Mouse (Mus musculus) hindbrain, embryonic 11.5 days (tissue): Measurements from ENCODE around the gene Ces2f. TPM values are rescaled to one million over a fixed set of nuclear protein-coding genes. Genes with fewer than 3 reads are reported as not detected.

ENCODE experiments used
- ATAC-seq: fragments of 200-750 bp; cut with Nextera tagmentation; 2 replicates; pipeline ENCODE4 v1.8.0; 2017; ENCODE audit warnings: mild to moderate bottlenecking, moderate TSS enrichment, moderate library complexity; ENCODE audit not compliant: low FRiP score
- DNase-seq: peaks from one replicate; pipeline ENCODE4 v3.0.0-alpha.2; 2015; ENCODE audit warnings: low spot score
- H3K27ac ChIP-seq: fragments of 300-500 bp; sonication (generic); 2 replicates; pipeline ENCODE4 v1.5.1; 2014; ENCODE audit warnings: mild to moderate bottlenecking, low read depth, low read length
- H3K27me3 ChIP-seq: fragments of 300-500 bp; sonication (generic); 2 replicates; pipeline ENCODE4 v1.6.1; 2014; ENCODE audit warnings: mild to moderate bottlenecking, low read length, moderate library complexity, mixed read lengths; ENCODE audit not compliant: control insufficient read depth, insufficient read depth
- H3K36me3 ChIP-seq: fragments of 300-500 bp; sonication (generic); 2 replicates; pipeline ENCODE4 v1.6.1; 2014; ENCODE audit warnings: mild to moderate bottlenecking, low read length, moderate library complexity, mixed read lengths; ENCODE audit not compliant: control insufficient read depth, insufficient read depth
- H3K4me1 ChIP-seq: fragments of 300-500 bp; sonication (generic); replicated peaks from 2 replicates; pipeline ENCODE4 v1.6.1; 2014; ENCODE audit warnings: low read length, mixed read lengths; ENCODE audit not compliant: control insufficient read depth, insufficient read depth
- H3K4me2 ChIP-seq: fragments of 300-500 bp; sonication (generic); replicated peaks from 2 replicates; pipeline ENCODE4 v1.6.1; 2014; ENCODE audit warnings: mild to moderate bottlenecking, low read depth, low read length
- H3K4me3 ChIP-seq: fragments of 300-500 bp; sonication (generic); 2 replicates; pipeline ENCODE4 v1.5.1; 2014; ENCODE audit warnings: low read depth, low read length
- H3K9ac ChIP-seq: fragments of 300-500 bp; sonication (generic); 2 replicates; pipeline ENCODE4 v1.6.1; 2014; ENCODE audit warnings: low read depth, low read length
- H3K9me3 ChIP-seq: fragments of 300-500 bp; sonication (generic); 2 replicates; pipeline ENCODE4 v1.6.1; 2016; ENCODE audit warnings: low read length; ENCODE audit not compliant: control insufficient read depth
- WGBS: fragments of 180-500 bp; shearing (Covaris S2); extraction: QIAGEN DNeasy Blood & Tissue Kit; methylation state at CpG from one replicate; pipeline ENCODE4 v1.1.7; 2014; 5-methylcytosine and 5-hydroxymethylcytosine counted together
- polyA plus RNA-seq: library from polyadenylated mRNA; unstranded; fragments of >200 nt; fragmentation: Nextera tagmentation; extraction: Ambion mirVana; gene quantifications from 2 replicates; pipeline ENCODE4 v1.2.1, GENCODE M21; 2014

Gene Ces2f
- polyA plus RNA-seq, 1 experiment from 2014 or later: not detected

GRCm38 (mm10) chr8:104961537-104961961 is 14.4 kb downstream of the Ces2f start, which contains the start of gene Ces2g:
Gene Ces2g, plus strand, starts transcription at chr8:104961718.
- H3K36me3 ChIP-seq: no peaks in the 10 kb centered on the region
- DNase-seq (no peak), ATAC-seq (no peak)
- H3K27ac ChIP-seq: no peak within 1 kb of the TSS
- H3K4me1 ChIP-seq: no peaks in the 10 kb centered on the region
- H3K27me3 ChIP-seq: no peaks in the 10 kb centered on the region
- H3K4me3 ChIP-seq: no peak within 1 kb of the TSS
- H3K9me3 ChIP-seq: no peaks in the 10 kb centered on the region
- 73% methylated on average over 5 of the region's 5 CpGs for WGBS
- no peak within 1 kb of the TSS for H3K4me2 ChIP-seq
- H3K9ac ChIP-seq: no peak within 1 kb of the TSS

- H3K4me3 ChIP-seq: no peak overlapping the region
- no peak for ATAC-seq
- no peak for DNase-seq
- no peaks in the 10 kb centered on the region for H3K4me1 ChIP-seq
- no peak overlapping the region for H3K4me2 ChIP-seq
- H3K27ac ChIP-seq: no peak overlapping the region
- no peaks in the 10 kb centered on the region for H3K36me3 ChIP-seq
- H3K9ac ChIP-seq: no peak overlapping the region
- WGBS: 77% methylated on average over 8 of the region's 8 CpGs
- H3K27me3 ChIP-seq: no peaks in the 10 kb centered on the region
- no peaks in the 10 kb centered on the region for H3K9me3 ChIP-seq
Observed at GRCm38 (mm10) chr8:104962229-104962901, 15.2 kb downstream of the Ces2f start.

GRCm38 (mm10) chr8:104963375-104963894 is 16.3 kb downstream of the Ces2f start:
- Histone ChIP-seq H3K9ac (no peak overlapping the region), H3K27ac (no peak overlapping the region), H3K36me3 (no peaks in the 10 kb centered on the region), H3K4me3 (no peak overlapping the region), H3K27me3 (no peaks in the 10 kb centered on the region), H3K4me2 (no peak overlapping the region), H3K4me1 (no peaks in the 10 kb centered on the region), H3K9me3 (no peaks in the 10 kb centered on the region)
- no peak for DNase-seq
- 91% methylated on average over 4 of the region's 4 CpGs for WGBS
- no peak for ATAC-seq

- no peak overlapping the region for H3K9ac ChIP-seq
- ATAC-seq: no peak
- 91% methylated on average over 5 of the region's 5 CpGs for WGBS
Observed at GRCm38 (mm10) chr8:104984126-104984525, 37.0 kb downstream of the Ces2f start.

GRCm38 (mm10) chr8:104984942-104985341 is 37.8 kb downstream of the Ces2f start:
- DNase-seq: no peak
- Histone ChIP-seq H3K4me1 (no peaks in the 10 kb centered on the region), H3K9me3 (no peaks in the 10 kb centered on the region), H3K27ac (no peak overlapping the region), H3K4me3 (no peak overlapping the region), H3K36me3 (no peaks in the 10 kb centered on the region), H3K27me3 (no peaks in the 10 kb centered on the region), H3K9ac (no peak overlapping the region), H3K4me2 (no peak overlapping the region)
- 91% methylated on average over 2 of the region's 2 CpGs for WGBS
- no peak for ATAC-seq

More at GRCm38 (mm10) chr8:104984126-104984525, 37.0 kb downstream of the Ces2f start:
- no peak for DNase-seq
- H3K4me1 ChIP-seq: no peaks in the 10 kb centered on the region
- H3K4me3 ChIP-seq: no peak overlapping the region
- no peaks in the 10 kb centered on the region for H3K36me3 ChIP-seq
- no peak overlapping the region for H3K4me2 ChIP-seq
- no peak overlapping the region for H3K27ac ChIP-seq
- H3K9me3 ChIP-seq: no peaks in the 10 kb centered on the region
- H3K27me3 ChIP-seq: no peaks in the 10 kb centered on the region

GRCm38 (mm10) chr8:104998191-104998590 is 51.0 kb downstream of the Ces2f start:
- 83% methylated on average over 6 of the region's 6 CpGs for WGBS
- H3K4me3 ChIP-seq: no peak overlapping the region
- H3K4me2 ChIP-seq: no peak overlapping the region
- no peak overlapping the region for H3K27ac ChIP-seq
- H3K9ac ChIP-seq: no peak overlapping the region
- H3K4me1 ChIP-seq: no peaks in the 10 kb centered on the region
- no peaks in the 10 kb centered on the region for H3K36me3 ChIP-seq
- no peaks in the 10 kb centered on the region for H3K27me3 ChIP-seq
- H3K9me3 ChIP-seq: no peaks in the 10 kb centered on the region
- ATAC-seq (no peak), DNase-seq (no peak)

- no peak overlapping the region for H3K27ac ChIP-seq
- DNase-seq: no peak
- no peak overlapping the region for H3K9ac ChIP-seq
- no peak overlapping the region for H3K4me3 ChIP-seq
- H3K9me3 ChIP-seq: no peaks in the 10 kb centered on the region
- 83% methylated on average over 6 of the region's 6 CpGs for WGBS
- ATAC-seq: no peak
- H3K4me2 ChIP-seq: no peak overlapping the region
- H3K4me1 ChIP-seq: no peaks in the 10 kb centered on the region
- no peaks in the 10 kb centered on the region for H3K27me3 ChIP-seq
- H3K36me3 ChIP-seq: no peaks in the 10 kb centered on the region
Observed at GRCm38 (mm10) chr8:104999183-104999582, 52.0 kb downstream of the Ces2f start.

- DNase-seq (no peak), ATAC-seq (no peak)
- no peaks in the 10 kb centered on the region for H3K27me3 ChIP-seq
- H3K9me3 ChIP-seq: no peaks in the 10 kb centered on the region
- no peak within 1 kb of the TSS for H3K9ac ChIP-seq
- H3K4me2 ChIP-seq: no peak within 1 kb of the TSS
- H3K4me3 ChIP-seq: no peak within 1 kb of the TSS
- no peak within 1 kb of the TSS for H3K27ac ChIP-seq
- H3K36me3 ChIP-seq: no peaks in the 10 kb centered on the region
- no peaks in the 10 kb centered on the region for H3K4me1 ChIP-seq
- WGBS: 89% methylated on average over 7 of the region's 7 CpGs
Observed at GRCm38 (mm10) chr8:105000586-105000985, 53.4 kb downstream of the Ces2f start, which contains the start of gene Ces2h. Gene Ces2h, plus strand, starts transcription at chr8:105000853.
